Mouse (Mus musculus) cerebellum, postnatal 36 days (tissue): ENCODE results near the gene Pde6h.
"Not testable (repeated sequence)": the region's sequence is repeated elsewhere in the genome, so short reads cannot be mapped to it uniquely, and the experiment has no call there.

Experiments used
- DNase-seq, 2 experiments: peaks; one replicate each; pipeline ENCODE4 v3.0.0; 2021 to 2022; ENCODE audit warnings: mixed read lengths in 2 of 2

Gene Pde6h

DNA sequence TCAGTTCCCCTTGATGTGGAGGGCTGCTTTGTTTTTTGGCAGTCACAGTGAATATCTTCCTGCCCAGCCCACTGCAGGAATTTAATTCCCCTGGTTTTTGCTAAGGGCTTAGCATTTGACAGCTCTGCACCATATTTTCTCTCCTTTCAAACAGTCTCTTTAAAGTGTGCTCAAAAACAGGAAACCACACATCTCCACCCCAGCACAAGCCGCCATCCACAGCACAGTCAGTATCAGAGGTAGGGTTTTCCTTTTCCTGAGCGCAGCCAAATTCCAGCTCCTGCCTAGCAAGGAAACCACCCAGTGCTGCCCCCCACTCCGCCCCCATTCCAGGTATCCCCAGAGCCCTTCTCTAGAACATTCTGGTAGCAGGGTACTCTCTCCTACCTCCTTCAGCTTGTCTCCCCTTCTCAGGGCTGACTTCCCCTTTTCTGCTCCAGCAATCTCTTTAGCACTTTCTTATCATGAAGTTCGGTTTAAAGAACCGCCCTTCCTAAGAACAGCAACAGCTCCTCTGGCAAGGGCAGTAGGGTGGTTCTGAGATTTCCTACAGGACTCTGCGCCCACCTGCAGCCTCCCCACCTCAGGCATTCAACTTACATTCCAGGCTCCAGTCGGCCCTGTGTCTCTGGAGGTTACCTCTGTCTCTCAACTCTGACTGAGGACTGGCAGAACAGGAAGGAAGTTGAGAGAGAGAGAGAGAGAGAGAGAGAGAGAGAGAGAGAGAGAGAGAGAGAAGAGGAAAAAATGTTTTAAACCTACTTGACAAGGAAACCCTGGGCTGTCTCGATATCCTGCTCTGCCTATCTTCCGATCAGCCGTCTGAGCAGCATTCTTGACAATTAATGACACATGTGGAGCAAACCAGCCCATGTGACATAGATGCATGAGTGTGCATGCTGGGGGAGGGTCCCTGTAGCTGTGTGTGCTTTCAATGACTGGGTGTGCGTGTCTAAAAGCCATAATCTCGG lies 17.7 kb downstream of the Pde6h start, which contains the start of gene Arhgdib:
Gene Arhgdib (minus strand): TSS at position 849 of the 971 bp plus-strand sequence.
- DNase-seq = no peak

DNA sequence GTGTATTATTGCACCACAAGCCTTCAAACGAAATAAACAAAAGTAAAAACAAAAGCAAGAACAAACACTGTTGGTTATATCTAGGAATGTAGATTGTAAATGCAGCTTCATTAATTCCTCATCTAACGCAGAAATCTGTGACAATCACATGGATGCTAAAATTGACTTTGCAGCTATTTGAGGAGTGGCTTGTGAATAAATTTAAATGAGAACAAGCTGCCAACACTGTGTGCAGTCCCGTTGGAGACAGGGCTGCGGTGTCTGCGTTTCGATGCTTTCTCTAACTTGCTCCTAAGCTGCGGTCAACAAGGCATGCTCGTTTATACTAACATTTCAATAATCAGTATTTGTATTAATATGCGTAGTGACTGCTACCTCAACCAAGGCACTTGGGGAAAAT lies 18.6 kb downstream of the Pde6h start:
- no peak for DNase-seq

DNA sequence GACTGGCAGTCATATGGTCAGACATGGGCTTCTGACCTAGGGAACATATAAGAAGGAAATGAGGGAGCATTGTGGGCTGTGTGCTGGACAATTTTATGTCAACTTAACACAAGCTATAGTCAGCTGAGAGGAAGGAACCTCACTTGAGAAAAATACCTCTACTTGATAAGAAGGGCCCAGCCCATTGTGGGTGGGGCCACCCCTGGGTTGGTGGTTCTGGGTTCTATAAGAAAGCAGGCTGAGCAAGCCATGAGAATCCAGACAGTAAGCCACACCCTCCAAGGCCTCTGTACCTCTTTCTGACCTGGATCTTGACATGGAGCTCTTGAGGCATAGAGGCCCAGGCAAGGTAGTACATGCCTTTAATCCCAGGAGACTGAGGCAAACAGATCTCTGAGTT lies 19.8 kb downstream of the Pde6h start:
- no peak for DNase-seq

DNA sequence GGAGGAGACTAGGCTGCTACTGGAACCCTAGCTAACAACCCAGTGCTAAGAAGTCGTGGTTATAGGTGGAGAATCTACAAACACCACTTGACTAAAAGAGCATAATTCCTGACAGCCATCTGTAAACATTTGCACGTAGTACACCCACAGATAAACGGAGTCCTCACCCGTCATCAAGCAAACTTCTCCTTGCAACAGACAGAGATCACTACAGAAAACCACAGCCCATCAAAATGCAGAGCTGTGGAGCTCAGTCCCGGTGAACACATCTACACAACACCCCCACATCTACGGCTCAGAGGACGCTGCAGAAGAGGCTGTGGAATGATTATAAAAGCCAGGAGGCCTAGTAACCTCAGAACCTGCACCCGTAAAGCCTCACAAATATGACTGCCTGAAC lies 20.9 kb downstream of the Pde6h start:
- no peak for DNase-seq

DNA sequence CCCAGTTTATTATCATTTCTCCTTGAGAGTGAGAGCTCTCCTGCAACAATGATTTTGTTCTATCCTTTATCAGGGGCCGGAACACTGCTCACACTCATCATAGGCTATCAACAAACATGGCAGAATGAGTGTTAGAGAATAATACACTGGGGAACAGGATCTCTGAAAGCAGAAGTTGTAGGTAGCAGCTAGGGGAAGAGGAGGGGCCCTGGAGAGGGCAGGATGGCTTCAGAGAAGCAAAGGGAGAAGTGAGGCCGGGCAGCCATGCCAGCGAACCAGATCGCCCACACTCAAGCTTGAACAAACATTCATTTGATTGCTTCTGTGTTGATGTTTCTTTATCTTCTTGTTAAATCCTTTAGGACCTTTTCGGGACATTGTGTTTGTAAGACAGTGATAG lies 22.6 kb downstream of the Pde6h start:
- no peak for DNase-seq

DNA sequence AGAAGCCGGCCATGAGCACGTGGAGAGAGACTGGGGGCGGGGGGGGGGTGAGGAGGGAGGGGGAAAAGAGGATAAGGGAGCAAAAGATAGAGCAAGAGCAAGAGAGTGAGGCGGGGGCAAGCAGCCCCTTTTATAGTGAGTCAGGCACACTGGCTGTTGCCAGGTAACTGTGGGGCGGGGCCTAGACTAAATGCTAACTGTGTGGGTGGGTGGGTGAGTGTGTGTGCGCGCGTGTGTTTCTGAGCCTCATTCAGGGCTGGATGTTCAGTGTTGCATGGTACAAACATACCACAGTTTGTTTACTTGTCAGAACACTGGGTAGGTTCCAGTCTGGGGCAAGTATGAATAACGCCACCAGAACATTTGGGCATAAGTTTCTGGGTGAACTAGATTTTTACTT lies 23.3 kb downstream of the Pde6h start:
- DNase-seq = no peak

DNA sequence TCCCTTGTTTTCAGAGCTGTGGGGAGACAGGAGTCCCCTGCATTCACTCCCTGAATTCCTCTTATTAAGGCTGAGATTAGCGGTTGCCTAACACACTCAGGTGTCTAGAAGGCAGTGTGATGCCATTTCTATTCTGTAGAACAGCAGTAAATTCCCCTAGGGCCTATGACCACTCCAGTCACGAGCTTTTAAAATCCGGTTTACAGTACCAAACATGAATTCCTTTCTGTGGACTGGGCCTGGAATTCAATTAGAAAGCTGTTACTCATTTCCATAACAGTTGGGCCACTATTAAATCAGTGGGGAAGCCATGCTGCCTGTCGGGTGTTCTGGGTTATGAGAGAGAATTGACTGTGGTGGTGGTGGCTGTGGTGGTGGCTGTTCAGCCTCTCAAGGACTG lies 24.1 kb downstream of the Pde6h start:
- no peak for DNase-seq

DNA sequence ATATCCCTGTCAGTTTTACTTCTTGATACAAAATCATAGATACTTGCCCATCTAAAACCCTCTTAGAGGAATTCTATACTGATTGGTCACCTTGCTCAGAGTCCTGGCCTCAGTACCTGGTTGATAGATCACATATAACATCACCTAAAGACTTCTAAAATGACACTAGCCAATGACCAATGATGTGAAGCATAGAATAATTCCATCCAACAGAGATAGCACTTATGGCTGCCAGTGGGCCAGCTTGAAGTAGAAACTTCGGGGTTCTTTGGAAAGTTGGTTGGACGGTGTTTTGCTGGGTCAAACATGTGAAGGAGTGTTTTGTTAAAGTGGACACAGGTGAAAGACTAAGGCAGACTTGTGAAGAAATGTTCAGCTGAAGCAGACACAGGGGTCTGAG lies 26.5 kb downstream of the Pde6h start:
- DNase-seq = no peak

DNA sequence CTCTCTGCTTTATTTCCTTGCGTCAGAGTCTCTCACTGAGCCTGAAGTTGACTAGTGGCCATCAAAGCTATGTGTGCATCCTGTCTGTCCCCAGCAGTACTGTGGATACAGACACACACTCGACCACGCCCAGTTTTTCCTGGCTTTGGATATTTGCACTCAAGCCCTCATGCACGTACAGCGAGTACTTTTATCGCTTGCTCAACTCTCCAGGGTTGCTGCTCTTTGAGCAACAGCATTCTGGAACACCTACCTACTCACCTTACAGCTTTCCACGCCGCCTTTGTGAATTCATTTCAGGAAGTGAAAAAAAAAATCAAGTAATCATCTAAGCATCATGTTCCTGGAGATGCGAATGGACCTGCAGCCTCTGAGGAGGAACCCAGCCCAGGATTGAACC lies 29.3 kb downstream of the Pde6h start:
- DNase-seq = no peak

DNA sequence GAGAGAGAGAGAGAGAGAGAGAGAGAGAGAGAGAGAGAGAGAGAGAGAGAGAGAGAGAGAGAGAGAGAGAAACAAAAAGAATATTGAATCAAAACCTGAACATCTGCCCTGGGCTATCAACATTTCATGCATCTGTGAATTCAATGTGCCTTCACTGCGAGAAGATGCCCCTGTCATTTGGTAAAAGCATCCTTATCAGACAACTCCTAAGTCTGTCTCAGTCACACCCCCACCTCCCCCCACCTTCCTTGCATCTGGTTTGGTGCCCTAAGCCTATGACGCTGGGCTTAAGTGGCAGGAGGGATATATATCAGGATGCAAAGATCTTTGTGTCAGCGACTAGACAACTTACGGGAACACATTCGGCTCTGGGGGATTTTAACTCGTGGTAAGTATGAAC lies 30.6 kb downstream of the Pde6h start:
- no peak for DNase-seq

DNA sequence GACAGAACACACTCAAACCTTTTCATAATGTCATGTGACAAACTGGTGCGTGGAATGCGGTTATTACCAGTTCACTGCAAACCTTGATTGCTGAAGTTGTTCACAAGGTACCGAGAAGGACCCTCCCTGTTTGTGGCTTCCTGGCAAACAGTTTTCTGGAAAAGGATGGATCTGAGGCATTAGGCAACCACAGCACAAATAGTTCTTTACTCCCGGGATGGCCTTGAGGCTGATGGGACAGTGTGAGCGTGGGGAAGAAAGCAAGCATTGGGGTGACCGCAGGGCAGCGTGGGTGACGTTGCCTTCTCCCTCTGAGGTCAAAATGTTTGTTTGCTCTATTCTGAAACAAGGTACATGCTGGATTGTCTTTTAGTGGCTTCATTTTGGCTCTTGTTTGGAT lies 31.1 kb downstream of the Pde6h start:
- no peak for DNase-seq

DNA sequence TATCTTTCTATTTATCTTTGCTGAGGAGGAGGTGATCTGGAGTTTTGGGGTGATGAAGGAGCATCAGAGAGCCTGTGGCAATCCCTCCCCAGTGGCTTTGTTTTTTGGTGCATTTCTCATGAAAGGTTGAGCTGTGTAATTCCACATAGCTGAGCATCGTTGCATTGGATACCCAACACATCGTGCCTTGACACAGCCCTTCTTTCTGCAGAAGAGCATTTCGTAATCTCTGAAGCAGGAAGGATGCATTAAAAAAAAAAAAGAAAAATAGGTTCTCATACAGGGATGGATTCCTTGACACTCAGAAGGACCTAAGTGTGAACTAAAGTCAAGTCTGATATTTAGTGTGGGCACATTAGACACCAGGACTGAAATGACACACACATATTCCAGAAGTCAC lies 31.6 kb downstream of the Pde6h start:
- no peak for DNase-seq

DNA sequence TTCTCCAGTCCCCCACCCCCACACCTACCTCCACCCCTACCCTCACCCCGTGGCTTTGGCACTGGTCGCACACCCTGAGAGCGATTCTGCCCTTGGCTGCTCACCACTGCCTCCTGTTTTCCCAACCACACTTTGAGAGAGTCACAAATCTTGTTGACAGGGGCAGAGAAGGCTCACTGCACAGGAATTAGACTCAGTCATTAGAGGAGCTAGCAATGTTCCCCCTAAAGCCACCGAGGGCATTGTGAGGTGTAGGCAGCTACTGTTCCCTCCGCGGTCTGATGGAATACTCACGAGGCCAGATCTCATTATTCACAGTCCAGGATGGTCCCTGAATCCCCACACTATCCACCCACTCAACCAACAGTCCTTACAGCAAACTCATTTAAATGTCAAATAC lies 33.4 kb downstream of the Pde6h start:
- DNase-seq = no peak

DNA sequence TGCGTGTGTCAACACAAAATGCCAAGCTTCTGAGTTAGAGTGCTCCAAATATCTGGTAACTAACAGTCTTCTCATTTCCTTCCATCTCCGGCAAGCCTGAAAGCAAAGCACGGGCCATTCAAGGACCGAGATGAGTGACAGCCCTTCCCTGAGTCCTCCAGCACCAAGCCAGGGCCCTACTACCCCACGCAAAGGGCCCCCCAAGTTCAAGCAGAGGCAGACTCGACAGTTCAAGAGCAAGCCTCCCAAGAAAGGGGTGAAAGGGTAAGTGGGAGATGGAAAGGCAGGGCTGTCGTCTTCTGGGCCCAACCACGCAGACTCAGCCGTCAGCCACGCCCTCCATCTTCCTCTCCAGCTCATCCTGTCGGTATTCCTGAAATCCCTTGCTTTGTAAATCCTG lies 35.5 kb downstream of the Pde6h start:
- no peak for DNase-seq

DNA sequence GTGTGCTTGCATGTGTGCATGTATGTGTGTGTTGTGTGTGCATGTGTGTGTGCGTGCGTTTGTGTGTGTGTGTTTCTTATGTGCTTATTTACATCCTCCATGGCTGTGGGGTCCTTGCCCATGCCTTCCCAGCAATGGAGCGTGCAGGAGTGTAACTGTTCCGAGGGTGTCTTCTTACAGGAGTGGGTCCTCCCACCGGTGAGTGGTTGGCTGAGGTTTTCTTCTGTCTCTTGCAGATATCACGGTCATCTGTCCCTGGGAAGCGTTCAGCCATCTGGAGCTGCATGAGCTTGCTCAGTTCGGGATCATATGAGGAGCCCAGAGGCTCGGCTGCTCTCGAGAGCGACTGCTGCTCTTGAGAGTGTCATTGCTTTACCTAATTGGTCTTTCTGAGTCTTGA lies 39.3 kb downstream of the Pde6h start:
- no peak for DNase-seq

DNA sequence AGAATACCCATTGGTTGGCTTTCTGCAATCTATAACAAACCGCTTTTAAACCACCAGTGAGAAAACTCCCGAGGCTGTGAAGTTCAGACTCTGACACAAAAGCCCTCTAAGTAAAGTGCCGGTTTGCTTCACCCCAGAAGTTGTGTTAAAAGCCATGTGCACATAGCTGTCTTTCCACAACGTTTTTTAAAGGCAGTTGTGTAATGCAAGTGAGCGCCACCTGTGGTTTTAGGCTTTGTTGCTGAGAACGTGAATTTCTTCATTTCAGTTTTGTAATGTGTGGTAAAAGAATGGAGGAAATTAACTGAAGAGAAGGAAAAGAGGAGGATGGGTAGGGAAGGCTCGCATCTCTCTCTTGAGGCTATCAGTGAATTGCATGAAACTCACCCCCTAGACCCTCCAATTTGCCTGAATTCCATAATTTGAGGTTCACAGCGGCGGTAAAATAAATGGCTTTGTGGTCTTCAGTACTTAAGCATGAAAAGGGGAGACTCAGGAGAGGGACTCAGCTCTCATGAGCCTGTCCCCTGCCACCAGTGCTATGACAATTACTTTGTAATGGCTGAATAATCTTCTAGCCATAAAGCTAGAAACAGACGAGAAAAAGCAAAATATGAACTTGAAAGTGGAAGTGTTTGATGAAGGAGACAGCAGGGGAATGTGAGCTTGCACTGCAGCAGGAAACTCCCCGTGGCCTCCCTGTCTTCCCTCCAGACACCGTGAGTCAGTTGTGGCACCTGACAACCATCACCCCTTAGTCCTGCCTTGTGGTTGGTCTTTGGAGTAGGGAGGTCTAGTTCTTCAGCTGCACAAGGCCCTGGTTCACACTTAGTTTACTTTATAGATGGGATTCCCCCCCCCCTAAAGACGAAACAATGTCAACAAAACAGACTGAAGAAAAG lies 41.2 kb downstream of the Pde6h start:
- DNase-seq = no peak

DNA sequence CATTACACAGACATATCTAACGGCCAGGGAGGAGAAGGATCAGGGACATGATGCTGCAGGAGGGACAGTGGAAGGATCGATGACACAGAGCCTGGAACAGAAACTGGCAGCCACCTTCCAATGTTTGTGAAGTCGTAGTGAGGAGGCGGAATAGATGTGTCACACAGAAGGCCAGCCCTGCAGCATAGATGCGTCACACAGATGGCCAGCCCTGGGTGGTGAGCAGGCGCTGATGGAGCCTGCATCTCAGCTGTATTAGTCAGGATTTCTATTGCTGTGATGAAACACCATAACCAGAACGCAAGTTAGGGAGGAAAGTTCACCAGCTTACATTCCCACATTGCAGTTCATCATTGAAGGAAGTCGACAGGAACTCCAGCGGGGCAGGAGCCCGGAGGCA lies 42.3 kb downstream of the Pde6h start:
- no peak for DNase-seq

DNA sequence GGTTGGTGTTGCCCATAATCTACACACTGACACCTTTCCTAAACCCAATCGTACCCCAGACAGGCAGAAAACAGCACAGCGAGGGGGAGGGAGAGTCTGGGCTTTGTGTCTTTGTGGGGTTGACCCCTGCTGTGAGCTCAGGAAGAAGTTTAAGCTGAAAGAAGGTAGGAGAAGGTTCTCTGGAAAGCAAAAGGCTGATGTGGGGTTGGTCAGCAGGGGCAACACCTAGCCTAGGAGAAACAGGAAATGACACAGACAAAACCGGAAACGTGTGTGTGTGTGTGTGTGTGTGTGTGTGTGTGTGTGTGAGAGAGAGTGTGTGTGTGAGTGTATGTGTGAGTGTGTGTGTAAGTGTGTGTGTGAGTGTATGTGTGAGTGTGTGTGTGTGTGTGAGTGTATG lies 43.8 kb downstream of the Pde6h start:
- no peak for DNase-seq

DNA sequence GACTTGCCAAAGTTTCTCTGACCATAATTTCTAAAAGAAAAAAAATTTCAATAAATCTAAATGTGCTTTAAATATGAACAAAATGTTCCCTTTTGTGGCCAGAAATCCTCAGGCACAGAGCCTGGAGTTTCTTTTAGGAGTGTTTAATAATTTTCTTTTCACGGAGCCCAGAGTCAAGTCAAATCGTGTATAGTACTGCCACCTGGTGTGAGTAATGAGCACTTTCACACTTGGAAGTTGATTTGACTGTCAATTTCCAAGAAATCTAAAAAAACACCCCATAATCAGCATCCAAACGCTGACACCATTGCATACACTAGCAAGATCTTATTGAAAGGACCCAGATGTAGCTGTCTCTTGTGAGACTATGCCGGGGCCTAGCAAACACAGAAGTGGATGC lies 45.2 kb downstream of the Pde6h start:
- not testable (repeated sequence) for DNase-seq

DNA sequence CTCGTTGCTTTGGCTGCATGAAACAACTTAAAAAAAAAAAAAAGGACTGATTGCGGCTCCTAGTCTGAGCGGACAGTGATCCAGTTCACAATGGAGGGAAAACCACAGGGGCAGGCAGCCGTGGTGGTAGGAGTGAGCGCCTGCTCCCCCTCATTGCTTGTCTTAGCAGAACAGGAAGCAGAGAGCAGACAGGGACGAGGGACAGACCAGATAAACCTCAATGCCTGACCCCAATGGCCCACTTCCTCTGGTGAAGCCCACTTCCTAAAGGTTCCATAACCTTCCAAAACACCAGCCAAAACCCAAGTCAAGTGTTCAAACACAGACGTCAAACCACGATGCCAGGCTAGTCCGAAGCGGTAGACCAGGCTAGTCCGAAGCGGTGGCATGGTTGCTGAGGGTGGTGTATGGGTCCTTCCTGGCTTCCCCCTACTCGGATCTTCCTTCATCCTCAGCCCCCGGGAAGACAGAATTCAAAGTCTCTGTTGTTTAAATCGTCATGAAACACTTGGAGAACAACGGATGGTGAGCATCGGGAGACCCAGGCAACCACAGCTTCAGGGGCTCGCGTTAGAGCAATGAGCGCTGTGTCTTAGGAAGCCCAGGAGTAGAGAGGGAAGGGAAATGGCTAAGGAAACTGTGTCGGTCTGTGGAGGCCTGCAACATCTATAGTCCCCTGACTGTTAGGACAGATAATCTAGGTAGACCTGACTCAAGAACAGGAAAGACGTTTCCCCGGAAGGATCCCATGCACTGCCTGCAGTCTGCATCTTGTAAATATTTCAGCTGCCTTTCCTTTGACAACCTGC lies 55.8 kb downstream of the Pde6h start:
- DNase-seq = no peak

DNA sequence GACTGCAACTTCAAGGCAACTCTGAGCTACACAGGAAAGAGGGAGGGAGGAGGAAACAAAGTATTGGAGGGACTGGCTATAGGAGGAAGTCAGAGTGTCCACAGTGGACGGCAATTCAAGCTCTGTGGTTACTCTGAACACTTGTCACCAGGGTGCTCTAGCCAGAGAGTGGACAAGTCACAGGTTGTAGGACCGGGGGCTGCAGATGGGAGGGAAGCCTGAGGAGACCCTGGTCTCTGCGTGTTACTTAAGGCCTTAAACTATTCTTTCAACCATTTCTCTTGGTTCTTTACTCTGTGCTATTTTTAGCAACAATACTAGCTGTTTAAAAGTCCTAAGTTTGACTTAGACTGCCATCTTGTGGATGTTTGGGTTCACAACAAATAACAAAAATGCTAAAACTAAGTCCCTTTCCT lies 56.7 kb downstream of the Pde6h start:
- DNase-seq = no peak

DNA sequence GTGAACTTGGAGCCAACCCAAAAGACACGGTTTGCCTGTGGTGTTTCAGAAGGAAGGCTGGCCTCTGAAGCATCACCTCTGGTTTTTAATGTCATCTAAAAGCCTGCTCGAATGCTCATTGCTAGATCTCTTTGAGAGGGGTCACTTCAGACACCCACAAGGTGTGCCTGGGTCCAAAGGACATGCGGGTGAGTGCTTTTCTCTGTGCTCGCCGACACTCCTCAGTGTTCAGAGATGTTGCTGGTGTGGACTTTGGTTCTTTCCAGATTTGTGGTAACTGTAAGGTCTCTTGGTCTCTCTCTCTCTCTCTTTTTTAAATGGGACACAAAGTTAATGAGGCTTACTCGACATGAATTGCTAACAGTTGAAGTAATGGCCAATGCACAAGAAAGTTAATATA lies 58.9 kb downstream of the Pde6h start:
- no peak for DNase-seq

DNA sequence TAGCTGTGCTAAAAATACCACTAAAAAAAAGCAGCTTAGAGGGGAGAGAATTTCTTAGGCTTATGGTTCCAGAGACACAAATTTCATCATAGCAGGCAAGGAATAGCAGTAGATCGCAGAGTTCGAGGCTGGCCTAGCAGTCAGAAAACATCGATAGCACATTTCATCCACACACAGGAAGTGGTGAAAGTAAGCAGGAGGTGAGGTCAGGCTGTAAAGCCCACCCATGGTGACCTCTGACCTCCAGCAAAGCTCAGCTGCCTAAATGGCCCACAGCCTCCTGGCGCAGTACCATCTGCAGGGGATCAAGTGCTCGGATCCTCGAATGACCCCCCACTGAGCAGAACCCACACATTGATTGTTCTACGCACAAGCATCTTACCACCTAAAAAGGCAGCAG lies 59.6 kb downstream of the Pde6h start:
- DNase-seq = no peak
